Comparison of ENCODE assay signal across 7 mouse cellular contexts in genomic region chr8:123332262-123333090, GRCm38 (mm10). TPM values are rescaled to one million over a fixed set of nuclear protein-coding genes. Genes with fewer than 3 reads are reported as not detected.
DNase-seq lines count a peak whose midpoint lies in the region; ATAC-seq and TF ChIP-seq lines count a peak whose summit lies in the region.

Gene Spire2, plus strand, starts transcription at chr8:123332713.

- H3K27me3 ChIP-seq in intestine, embryonic 14.5 days (replicated peaks; ENCODE audit: control insufficient read depth, insufficient read depth, low read length): peaks cover 16% of the 10 kb centered on the region; the same call in 1 of the 2 replicates
- no peaks in the 10 kb centered on the region for H3K27me3 ChIP-seq in midbrain, embryonic 11.5 days (ENCODE audit: control insufficient read depth, insufficient read depth, low read length)
- H3K27me3 ChIP-seq in small intestine, adult 2 months (ENCODE audit: control insufficient read depth, insufficient read depth, low read length): 0 out of 2 replicates have a peak, but pooled peaks cover 4% of the 10 kb centered on the region

- H3K27ac ChIP-seq in cortical plate, adult 2 months (ENCODE audit: insufficient read depth, low read length): peak within 1 kb of the TSS; percentile 93
- no peak within 1 kb of the TSS for H3K27ac ChIP-seq in intestine, embryonic 14.5 days (ENCODE audit: low read depth)
- peak within 1 kb of the TSS; percentile 68 for H3K27ac ChIP-seq in midbrain, embryonic 11.5 days (ENCODE audit: low read depth, low read length)
- peak within 1 kb of the TSS; percentile 94 for H3K27ac ChIP-seq in small intestine, adult 2 months (ENCODE audit: insufficient read depth, low read depth, low read length)

- no peaks in the 10 kb centered on the region for H3K9me3 ChIP-seq in intestine, embryonic 14.5 days (ENCODE audit: control insufficient read depth, low read length)
- H3K9me3 ChIP-seq in midbrain, embryonic 11.5 days (ENCODE audit: control insufficient read depth, low read length): no peaks in the 10 kb centered on the region

- H3K9ac ChIP-seq in intestine, embryonic 14.5 days (ENCODE audit: low read length): peak within 1 kb of the TSS; percentile 35
- peak within 1 kb of the TSS; percentile 90 for H3K9ac ChIP-seq in midbrain, embryonic 11.5 days (ENCODE audit: low read length)

- H3K4me1 ChIP-seq in cortical plate, adult 2 months (ENCODE audit: control insufficient read depth, insufficient read depth, low read length): peaks cover 4% of the 10 kb centered on the region; the same call in 1 of the 2 replicates
- peaks cover 10% of the 10 kb centered on the region; the same call in 1 of the 2 replicates for H3K4me1 ChIP-seq in intestine, embryonic 14.5 days (replicated peaks; ENCODE audit: control insufficient read depth, insufficient read depth, low read length)
- peaks cover 12% of the 10 kb centered on the region for H3K4me1 ChIP-seq in midbrain, embryonic 11.5 days (ENCODE audit: control insufficient read depth, insufficient read depth, low read length)
- peaks cover 30% of the 10 kb centered on the region; the same call in 1 of the 2 replicates for H3K4me1 ChIP-seq in small intestine, adult 2 months (ENCODE audit: control insufficient read depth, insufficient read depth, insufficient read length, low read length)

- H3K36me3 ChIP-seq in intestine, embryonic 14.5 days (ENCODE audit: control insufficient read depth, insufficient read depth, low read length): no peaks in the 10 kb centered on the region
- no peaks in the 10 kb centered on the region for H3K36me3 ChIP-seq in midbrain, embryonic 11.5 days (ENCODE audit: control insufficient read depth, insufficient read depth, low read length)
- no peaks in the 10 kb centered on the region for H3K36me3 ChIP-seq in small intestine, adult 2 months (ENCODE audit: control insufficient read depth, insufficient read depth, low read length)

- DNase-seq in adrenal gland, adult 18-20 months (ENCODE audit: low spot score in 2 of 2): peak; percentile 64 to 70
- peak; percentile 65 for DNase-seq in gastrocnemius, postnatal 14 days
- DNase-seq in intestine, embryonic 14.5 days (ENCODE audit: low spot score): peak; percentile 91
- DNase-seq in left cerebral cortex, postnatal 36 days (ENCODE audit: low spot score in 2 of 2): peak; percentile 65 to 77
- peak; percentile 96 for DNase-seq in midbrain, embryonic 11.5 days (ENCODE audit: low spot score, missing footprints)

- 1% methylated on average over 84 of the region's 85 CpGs for WGBS in intestine, embryonic 14.5 days
- WGBS in midbrain, embryonic 11.5 days: under 1% methylated on average over 68 of the region's 85 CpGs
- 1% methylated on average over 80 of the region's 85 CpGs for WGBS in small intestine, adult 2 months

- peak; percentile 88 for ATAC-seq in intestine, embryonic 14.5 days (replicated peaks; ENCODE audit: low FRiP score, low TSS enrichment, low read depth)
- peak; percentile 88 for ATAC-seq in midbrain, embryonic 11.5 days (ENCODE audit: low FRiP score)

- peak within 1 kb of the TSS; percentile 81 for H3K4me2 ChIP-seq in intestine, embryonic 14.5 days (ENCODE audit: low read length)
- peak within 1 kb of the TSS; percentile 88 for H3K4me2 ChIP-seq in midbrain, embryonic 11.5 days

- intact Hi-C loops in gastrocnemius, postnatal 14 days (cut with DNase I; ENCODE audit: low total_unique reads): loop anchor here (5.0 kb wide), 1 partner anchor 75 kb away; the partner anchor contains the start of gene Mc1r
- intact Hi-C loops in left cerebral cortex, postnatal 36 days (cut with DNase I): no loop called here

- no peak for TF ChIP-seq POLR2A in cortical plate, adult 2 months (IDR thresholded peaks at IDR 0.05; ENCODE audit: extremely low read depth, insufficient read depth, low read length)
- 0 out of 2 replicates have a peak, but pooled peaks have one; percentile 12 for TF ChIP-seq POLR2A in small intestine, adult 2 months (IDR thresholded peaks at IDR 0.05; ENCODE audit: low read depth, low read length)

- H3K4me3 ChIP-seq in cortical plate, adult 2 months (ENCODE audit: insufficient read depth, low read length): peak within 1 kb of the TSS; percentile 47
- peak within 1 kb of the TSS; percentile 59 for H3K4me3 ChIP-seq in intestine, embryonic 14.5 days (ENCODE audit: low read depth, low read length)
- peak within 1 kb of the TSS; percentile 87 for H3K4me3 ChIP-seq in midbrain, embryonic 11.5 days (ENCODE audit: low read depth, low read length)
- H3K4me3 ChIP-seq in small intestine, adult 2 months (ENCODE audit: low read depth, low read length): peak within 1 kb of the TSS; percentile 89

- no peak for TF ChIP-seq CTCF in cortical plate, adult 2 months (IDR thresholded peaks at IDR 0.05; ENCODE audit: extremely low read depth, insufficient read depth, low read length)
- no peak for TF ChIP-seq CTCF in small intestine, adult 2 months (IDR thresholded peaks at IDR 0.05; ENCODE audit: extremely low read depth, insufficient read length, insufficient replicate concordance, low read depth, low read length)

RNA-seq across cellular contexts. Expression of gene Spire2, which starts in this region (rescaled TPM):
- total RNA-seq in adrenal gland, adult 18-20 months (2021): 1 to 10 TPM; 1.7 to 3.1 TPM
- polyA plus RNA-seq in cortical plate, adult 2 months (2012; rRNA removed): 18.2 and 18.9 TPM in 2 replicates
- under 1 TPM; 0.44 to 0.92 TPM for total RNA-seq in gastrocnemius, postnatal 14 days (2021)
- polyA plus RNA-seq in intestine, embryonic 14.5 days (2014; fragmentation: Nextera tagmentation; extraction: Ambion mirVana): 1.8 and 2.9 TPM in 2 replicates
- 10 to 100 TPM; 14.8 to 18.2 TPM for total RNA-seq in left cerebral cortex, postnatal 36 days (2021)
- polyA plus RNA-seq in midbrain, embryonic 11.5 days (2014; fragmentation: Nextera tagmentation; extraction: Ambion mirVana): 9.2 and 13.2 TPM in 2 replicates
- polyA plus RNA-seq in small intestine, adult 2 months (2012; rRNA removed): 20.9 and 56.2 TPM in 2 replicates

Comparison
In these comparisons a context has a peak if more than half of its experiments do, and no peak if none do; other contexts are left out.
1. Peak in DNase-seq in gastrocnemius, postnatal 14 days; RNA of the gene not detected or under 1 TPM.